Mouse (Mus musculus) heart, postnatal 25 days (tissue): ENCODE measurements at regions not wholly inside any gene's neighbourhood (a gene's known extent, or its start where the extent isn't known, plus 50 kb on each side); places are given as distances from the start of the nearest gene placed in this dataset.

Experiments used
- DNase-seq: peaks from one replicate; pipeline ENCODE4 v3.0.0; 2022; ENCODE audit warnings: low spot score
- intact Hi-C: fragments of 180-260 bp; cut with DNase I; formaldehyde crosslinking; loops from one replicate; pipeline ENCODE4 v1.15.1; 2025

DNA sequence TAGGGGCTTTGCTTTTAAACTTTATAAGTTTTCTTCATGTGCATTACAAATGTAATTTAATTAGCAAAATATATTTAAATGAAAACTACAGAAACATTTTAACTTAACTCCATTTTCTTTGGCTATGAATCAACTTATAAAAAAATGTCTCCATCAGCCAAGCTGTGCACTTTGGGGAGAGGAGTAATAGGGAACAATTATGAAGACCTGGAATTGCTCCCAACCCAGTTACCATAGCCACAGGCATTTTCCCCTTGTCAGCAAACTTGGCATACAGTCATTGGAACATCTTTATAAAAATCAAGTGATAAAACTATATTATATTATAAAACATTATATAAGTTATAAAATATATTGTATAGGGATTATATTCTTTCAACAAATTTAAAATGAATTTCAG, 65.0 kb downstream of the Atxn7l3b start:
- intact Hi-C loops: no loop called here
- no peak for DNase-seq

DNA sequence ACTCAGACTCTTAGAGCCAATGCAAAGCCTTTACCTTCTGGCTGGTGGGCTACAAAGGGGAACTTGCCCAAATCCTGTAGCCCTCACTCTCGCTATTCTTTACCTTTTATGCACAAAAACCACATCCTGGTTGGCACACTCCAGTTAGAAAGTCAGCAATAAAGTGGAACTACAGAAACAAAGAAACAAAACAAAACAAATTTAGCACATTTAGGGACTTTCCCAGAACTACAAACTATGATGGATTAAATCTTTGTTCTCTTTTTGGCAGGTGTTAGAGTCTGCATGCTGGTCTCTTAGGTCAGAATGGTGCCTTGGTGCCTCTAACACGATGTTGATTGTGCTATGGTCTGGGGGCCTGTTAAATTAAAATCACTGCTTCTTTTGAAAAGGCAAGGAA, 65.4 kb downstream of the Atxn7l3b start:
- no peak for DNase-seq
- intact Hi-C loops: no loop called here

DNA sequence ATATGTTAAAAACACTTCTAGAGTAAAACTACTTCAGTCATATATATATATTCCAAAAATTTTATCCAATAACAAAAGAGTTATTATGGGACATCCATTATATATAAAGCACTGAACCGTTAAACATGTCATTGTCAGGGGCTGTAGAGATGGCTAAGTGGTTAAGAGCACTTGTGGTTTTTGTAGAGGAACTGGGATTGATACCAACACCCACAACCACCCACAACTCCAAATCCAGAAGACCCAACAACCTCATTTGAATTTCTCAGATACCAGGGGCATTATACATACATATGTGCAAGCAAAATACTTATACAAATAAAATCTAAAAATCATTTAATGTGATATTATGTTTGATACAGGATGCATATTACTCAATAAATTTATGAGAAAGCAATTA, 76.8 kb downstream of the Atxn7l3b start:
- intact Hi-C loops: no loop called here
- no peak for DNase-seq

DNA sequence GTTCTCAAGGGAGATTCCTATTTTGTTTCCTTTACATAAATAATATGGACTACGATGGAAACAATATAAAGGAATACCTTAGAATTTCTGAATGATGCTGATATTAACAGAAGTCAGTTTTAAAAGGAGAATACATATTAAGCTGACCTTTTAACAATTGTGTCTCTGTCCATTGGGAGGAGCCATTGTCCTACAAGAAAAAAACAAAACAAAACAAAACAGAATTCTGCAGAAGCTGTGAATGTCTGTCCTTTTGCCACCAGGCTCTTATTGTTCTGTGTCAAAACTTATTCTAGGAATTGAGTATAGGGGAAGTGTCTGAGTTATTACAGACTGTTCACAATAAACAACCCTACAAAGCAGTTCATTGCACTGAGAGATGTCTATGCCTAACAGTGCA, 82.6 kb downstream of the Atxn7l3b start:
- intact Hi-C loops: no loop called here
- no peak for DNase-seq

DNA sequence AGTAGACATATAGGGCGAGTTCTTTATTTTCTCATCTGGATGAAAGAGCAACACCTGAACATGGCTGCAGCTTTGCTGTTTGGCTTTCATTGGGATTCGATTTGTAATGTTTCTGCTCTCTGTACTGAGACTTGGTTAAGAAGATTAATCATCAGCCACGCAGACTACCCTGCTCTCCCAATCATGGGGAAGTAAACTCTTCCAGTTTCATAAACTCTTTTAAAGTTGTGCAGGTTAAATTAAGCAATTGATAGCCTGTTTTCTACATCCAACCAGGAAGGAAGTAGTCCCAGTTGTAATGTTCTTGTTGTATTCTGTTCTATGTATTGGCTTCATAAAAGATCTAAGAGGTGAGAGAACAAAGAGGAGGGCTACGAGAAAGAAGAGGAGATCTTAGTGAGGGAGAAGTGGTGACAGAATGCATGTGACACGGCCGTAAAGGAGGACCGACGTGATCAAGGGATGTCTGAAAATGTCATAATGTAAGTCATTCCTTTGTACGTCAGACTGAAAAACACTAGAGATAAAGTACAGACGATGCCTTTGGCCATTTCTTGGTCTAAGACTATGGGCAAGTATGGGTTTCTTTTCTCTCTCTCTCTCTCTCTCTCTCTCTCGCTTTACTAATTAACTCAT, 91.3 kb downstream of the Atxn7l3b start:
- intact Hi-C loops: no loop called here
- no peak for DNase-seq

DNA sequence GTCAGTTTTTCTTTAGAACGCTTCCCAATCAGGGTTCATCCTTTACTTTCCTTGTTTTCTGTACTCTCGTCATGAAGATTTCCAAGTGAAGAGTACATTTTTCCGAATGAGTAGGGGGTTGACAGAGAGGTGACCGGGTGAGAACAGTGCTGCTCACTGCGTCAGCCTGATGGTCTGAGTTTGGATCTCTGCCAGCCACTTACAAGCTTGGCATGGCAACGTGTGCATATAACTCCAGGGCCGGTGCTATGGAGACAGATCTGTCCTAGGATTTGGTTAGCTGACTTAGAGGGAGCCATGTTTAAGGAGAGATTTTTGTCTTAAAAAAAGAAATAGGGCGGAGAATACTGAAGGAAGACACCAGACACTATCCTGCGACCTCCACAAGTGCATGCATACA, 92.8 kb downstream of the Atxn7l3b start:
- intact Hi-C loops: no loop called here
- DNase-seq: no peak

DNA sequence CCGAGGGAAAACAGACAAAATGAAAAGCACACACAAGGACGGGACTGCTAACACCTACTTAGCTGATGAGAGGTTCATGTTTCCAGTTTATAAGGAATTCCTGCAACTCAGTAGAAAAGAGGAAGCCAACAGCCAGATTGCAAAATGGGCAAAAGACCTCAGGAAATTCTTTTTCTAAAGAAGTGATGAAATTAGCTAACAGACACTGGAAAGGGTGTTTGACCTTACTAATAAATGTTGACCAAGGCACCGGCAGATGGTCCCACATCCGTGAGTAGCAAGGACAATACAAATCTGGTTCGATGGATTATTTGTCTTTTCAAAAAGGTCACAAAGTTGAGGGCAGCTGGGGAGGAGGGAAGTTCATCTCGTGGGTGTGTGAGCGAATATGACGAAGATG, 93.3 kb downstream of the Atxn7l3b start:
- intact Hi-C loops: no loop called here
- DNase-seq: no peak

DNA sequence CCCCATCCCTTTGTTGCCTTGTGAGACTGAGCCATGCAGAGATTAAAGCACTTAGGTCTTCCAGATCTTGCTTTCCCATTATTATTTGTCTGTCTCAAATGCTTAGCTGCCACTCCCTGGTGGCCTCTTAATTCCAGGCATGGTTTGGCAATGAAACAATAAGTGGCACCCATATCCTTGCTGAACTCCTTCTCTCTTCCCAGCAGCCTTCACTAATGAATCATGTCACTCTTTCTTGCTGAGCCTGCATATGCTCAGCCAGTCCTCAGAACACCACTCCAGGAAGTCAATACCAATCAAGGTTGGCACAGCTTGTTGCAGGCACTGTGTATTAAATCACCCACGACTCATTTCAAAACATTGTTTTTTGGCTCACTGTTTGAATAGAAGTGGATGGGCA, 118.6 kb downstream of the Atxn7l3b start:
- intact Hi-C loops: no loop called here
- DNase-seq: no peak

DNA sequence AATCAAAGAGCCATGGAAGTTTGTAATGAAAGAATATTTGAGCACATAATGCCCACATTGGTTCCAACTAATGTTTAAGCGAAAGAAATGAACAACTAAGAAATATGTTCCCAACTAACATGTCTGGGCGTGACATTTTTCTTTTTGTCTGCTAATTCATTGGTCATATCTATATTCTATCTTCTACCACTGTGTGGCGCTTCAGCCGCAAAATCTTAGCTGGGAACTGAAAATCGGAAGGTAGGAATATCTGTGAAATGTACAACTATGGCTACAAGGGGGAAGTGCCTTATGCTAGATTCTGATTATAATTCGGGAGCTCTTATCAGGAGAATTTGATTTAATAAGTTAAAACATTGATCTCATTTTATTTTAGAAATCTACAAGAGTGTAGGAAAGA, 125.2 kb downstream of the Atxn7l3b start:
- DNase-seq: no peak
- intact Hi-C loops: loop anchor here (10.0 kb wide), 1 partner anchor 829 kb away; the partner anchor contains the start of gene Krr1

DNA sequence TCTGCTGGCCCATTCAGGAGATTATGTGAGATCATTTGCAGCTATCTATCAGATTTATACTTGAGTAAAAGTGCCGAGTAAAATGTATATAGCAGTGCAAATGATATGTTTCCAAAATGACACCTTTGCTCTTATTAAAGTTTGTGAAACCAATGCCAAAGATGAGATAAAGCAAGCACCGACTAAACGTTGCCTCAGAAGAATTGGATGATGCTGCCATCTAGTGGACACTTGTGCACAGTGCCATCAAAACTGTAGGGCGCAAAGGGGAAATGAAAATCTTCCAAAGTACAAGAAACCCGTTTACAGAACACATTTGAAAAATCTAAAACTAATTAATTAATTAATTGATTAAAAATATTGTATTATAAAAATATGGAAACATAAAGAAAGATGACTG, 127.2 kb downstream of the Atxn7l3b start:
- no peak for DNase-seq
- intact Hi-C loops: loop anchor here (10.0 kb wide), 1 partner anchor 827 kb away; the partner anchor contains the start of gene Krr1

DNA sequence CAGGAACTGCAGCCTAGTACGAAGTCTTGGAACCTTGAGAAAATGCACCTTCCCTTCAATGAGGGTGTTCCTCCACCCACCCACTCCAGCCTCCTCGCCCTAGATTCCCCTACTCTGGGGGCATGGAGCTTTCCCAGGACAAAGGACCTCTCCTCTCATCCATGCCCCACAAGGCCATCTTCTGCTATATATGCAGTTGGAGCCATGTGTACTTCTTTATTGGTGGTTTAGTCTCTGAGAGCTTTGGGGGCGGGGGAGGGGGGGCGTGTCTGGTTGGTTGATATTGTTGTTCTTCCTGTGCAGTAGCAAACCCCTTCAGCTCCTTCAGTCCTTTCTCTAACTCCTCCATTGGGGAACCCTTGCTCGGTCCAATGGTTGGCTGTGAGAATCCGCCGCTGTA, 130.2 kb downstream of the Atxn7l3b start:
- intact Hi-C loops: no loop called here
- no peak for DNase-seq

DNA sequence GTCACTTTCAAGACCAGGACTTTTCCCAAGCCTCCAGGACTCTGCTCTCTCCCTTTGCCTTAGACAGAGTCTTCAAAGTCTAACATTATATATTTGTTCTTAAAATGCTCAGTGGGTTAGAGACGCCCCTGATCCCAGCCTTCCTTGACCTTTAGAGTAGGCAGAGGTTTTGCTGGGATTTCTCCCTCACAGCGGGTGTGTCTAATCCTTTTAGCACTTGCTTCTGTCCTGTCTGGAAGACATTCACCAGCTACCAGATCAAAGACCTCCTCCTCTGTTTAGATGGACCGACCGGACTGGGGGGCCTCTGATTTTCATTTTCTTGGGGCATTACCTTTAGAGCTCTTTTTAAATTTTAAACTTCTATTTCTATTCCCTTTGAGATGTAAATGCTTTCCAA, 130.7 kb downstream of the Atxn7l3b start:
- intact Hi-C loops: no loop called here
- no peak for DNase-seq

DNA sequence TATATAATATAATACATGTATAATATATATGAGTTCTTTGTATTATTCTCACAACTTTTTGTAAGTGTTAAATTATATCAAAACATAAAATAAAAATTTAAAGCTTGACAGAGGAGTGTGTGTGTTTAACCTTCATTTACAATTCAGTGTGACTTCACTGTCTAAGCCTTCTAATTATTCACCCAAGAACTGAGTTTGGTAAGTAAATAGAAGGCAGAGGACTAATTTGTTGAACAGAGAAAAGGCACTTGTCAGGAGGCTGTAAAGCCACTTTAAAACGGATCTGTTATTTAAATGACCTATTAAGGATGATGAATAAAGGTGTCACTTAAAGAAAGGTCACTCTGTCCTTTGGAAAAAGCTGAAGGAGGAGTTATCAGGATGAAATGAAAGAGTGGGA, 132.9 kb downstream of the Atxn7l3b start:
- DNase-seq: no peak
- intact Hi-C loops: no loop called here

DNA sequence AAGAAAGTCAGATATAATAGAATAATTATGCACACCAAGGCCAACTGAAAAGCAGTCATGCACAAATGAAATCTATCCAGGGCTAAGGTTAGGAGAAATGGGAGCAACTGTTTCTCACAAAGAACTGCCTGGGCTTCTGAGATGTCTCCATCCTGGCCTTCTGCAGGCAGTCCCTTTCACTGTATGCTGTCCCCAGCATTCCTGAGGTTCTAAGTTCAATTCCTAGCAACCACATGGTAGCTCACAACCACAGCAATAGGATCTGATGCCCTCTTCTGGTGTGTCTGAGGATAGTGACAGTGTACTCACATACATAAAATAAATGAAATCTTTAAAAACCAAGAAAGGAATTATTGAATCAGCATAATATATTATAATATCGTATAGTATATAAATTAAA, 133.3 kb downstream of the Atxn7l3b start:
- no peak for DNase-seq
- intact Hi-C loops: no loop called here

DNA sequence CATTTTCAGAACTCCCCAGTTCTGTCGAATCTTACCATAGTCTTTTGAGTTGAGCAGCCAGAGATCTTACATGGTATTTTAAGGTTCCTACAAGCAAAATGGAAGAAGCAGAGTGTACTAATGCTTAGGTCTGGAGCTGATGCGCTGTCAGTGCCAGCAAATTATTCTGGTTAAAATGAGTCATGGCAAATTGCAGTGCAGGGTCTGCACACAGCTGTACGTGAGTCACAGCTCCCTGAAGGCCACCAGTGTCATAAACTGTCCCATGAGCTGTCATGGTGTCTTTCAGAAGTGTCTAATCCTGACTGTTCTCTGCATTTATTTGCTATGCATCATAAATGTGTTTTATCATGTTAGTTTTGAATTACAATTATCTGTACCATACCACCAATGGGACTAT, 140.6 kb downstream of the Atxn7l3b start:
- intact Hi-C loops: no loop called here

DNA sequence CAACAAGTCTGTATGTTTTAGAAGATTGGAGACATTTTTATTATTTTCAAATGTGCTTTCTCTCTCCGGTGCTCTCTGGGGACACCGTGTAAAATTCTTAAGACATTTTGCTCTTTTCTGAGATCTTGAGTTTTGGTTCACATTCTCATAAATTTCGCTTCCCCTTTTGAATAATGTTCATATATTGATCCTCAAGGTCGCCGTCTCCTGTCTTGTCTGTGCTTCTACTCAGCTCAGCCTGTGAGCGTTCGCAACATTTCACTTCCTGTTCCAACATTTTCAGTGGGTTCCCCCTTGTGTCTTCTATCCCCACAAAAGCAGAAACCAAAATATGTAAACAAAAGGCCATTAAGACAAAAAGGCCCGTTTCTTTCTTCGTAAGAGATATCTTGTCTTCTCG, 154.5 kb downstream of the Atxn7l3b start:
- intact Hi-C loops: no loop called here
- no peak for DNase-seq

More for the DNA sequence above, 140.6 kb downstream of the Atxn7l3b start:
- no peak for DNase-seq

DNA sequence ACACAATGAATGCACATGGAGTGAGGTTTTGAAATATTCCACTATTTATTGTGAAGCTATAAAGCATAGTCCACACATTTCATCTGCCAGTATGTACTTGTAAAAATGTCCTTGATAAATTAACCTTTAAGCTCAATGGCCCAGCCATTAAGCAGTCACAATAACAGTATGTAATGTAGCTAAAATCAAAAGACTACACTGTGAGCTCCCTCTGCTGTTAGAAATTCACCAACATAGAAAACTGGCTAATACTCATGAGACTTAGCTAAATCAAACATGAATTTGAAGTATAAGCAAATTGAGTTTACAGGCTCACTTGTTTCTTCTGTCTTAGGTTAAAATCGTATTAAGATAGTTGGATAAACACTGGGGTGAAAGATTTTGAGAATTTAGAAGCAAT, 182.1 kb downstream of the Atxn7l3b start:
- no peak for DNase-seq
- intact Hi-C loops: no loop called here

DNA sequence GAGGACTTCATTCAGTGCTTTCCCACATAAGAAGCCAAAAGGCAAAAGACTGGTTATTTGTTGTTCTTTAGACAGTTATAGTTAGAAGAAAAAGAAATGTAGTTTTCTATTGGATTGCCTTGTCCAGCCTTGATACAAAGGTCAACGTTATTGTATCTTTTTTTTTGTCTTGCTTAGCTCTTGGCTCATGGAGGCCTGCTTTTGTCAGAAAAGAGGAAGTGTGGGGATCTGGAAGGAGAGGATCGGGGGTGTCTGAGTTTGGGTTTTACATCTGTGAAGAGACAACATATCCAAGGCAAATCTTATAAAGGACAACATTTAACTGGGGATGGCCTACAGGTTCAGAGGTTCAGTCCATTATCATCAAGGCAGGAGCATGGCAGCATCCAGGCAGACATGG, 185.3 kb downstream of the Atxn7l3b start:
- DNase-seq: no peak
- intact Hi-C loops: no loop called here

DNA sequence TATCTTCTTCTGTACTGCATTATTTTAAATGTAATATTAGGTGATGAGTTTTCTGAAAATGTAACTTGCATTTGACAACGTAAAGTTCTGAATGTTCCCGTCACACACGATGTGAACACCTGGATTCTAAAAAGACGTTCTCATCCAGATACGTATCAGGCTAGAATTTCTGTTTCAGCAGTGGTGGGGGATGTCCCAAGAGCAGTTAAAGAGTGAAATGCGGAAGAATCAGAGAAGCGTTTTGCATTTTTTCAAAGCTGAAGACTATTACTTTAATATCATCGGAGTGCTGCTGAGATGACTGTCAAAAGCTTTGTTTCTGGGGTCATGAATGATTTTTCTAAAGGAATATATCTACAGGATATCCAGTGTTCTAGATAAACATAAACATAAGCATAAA, 186.7 kb downstream of the Atxn7l3b start:
- intact Hi-C loops: no loop called here
- no peak for DNase-seq
